ENCODE assay signal across 10 mouse cellular contexts in genomic region chr1:191808688-191809223, GRCm38 (mm10). TPM values are rescaled to one million over a fixed set of nuclear protein-coding genes. Genes with fewer than 3 reads are reported as not detected.
DNase-seq lines count a peak whose midpoint lies in the region; ATAC-seq and TF ChIP-seq lines count a peak whose summit lies in the region.
"Had no signal": no experiment of that assay in that cellular context is flagged by ENCODE, and none has a peak within 500 bp of the region (broad histone marks: within the 10 kb centered on the region; RNA-seq: fewer than 3 reads in every experiment).

No protein-coding gene starts in this region.

- DNase-seq in heart, postnatal 4 days = peak; percentile 28
- no peak for DNase-seq in heart, postnatal 36 days
- peak; percentile 60 for DNase-seq in adrenal gland, postnatal 14 days
- DNase-seq in cerebellum, adult 9-11 months = peak; percentile 95
- peak; percentile 75 to 76 for DNase-seq in left cerebral cortex, postnatal 10 days (ENCODE audit: extremely low spot score in 1 of 2, low spot score in 2 of 2)
- no peak for DNase-seq in liver, postnatal 0 days
- no peak for DNase-seq in kidney, postnatal 25 days
- DNase-seq in gastrocnemius, adult 2 months = no peak

- no peaks in the 10 kb centered on the region for H3K27me3 ChIP-seq in liver, postnatal 0 days (ENCODE audit: insufficient read depth, low read length)
- H3K27me3 ChIP-seq: Patski had no signal

- H3K36me3 ChIP-seq in liver, postnatal 0 days (replicated peaks; ENCODE audit: insufficient read depth, low read length) = no peaks in the 10 kb centered on the region

- WGBS in liver, postnatal 0 days (ENCODE audit: insufficient replicate concordance) = 77% methylated on average over 12 of the region's 12 CpGs

- H3K4me3 ChIP-seq in liver, postnatal 0 days (ENCODE audit: low read depth, low read length) = no peak overlapping the region
- H3K4me3 ChIP-seq in gastrocnemius, adult 2 months = no peak overlapping the region

- no peak for TF ChIP-seq CTCF in liver, postnatal 0 days (IDR thresholded peaks at IDR 0.05; ENCODE audit: low read depth)
- TF ChIP-seq CTCF in gastrocnemius, adult 2 months (IDR thresholded peaks at IDR 0.05) = no peak

- H3K27ac ChIP-seq in liver, postnatal 0 days (ENCODE audit: low read depth) = no peak overlapping the region
- no peak overlapping the region for H3K27ac ChIP-seq in gastrocnemius, adult 2 months
- H3K27ac ChIP-seq: liver, embryonic 14.5 days had no signal

- intact Hi-C loops in heart, postnatal 36 days (cut with DNase I) = no loop called here
- intact Hi-C loops in left cerebral cortex, postnatal 10 days (cut with DNase I) = no loop called here
- intact Hi-C loops in gastrocnemius, adult 2 months (cut with DNase I) = no loop called here

- no peaks in the 10 kb centered on the region for H3K9me3 ChIP-seq in liver, postnatal 0 days (ENCODE audit: low read length)

- H3K9ac ChIP-seq in liver, postnatal 0 days (replicated peaks) = no peak overlapping the region
- H3K9ac ChIP-seq: liver, embryonic 14.5 days had no signal

- H3K4me1 ChIP-seq in liver, postnatal 0 days (ENCODE audit: insufficient read depth) = 0 out of 2 replicates have a peak, but pooled peaks cover 2% of the 10 kb centered on the region

- TF ChIP-seq EP300 in liver, postnatal 0 days (IDR thresholded peaks at IDR 0.05; ENCODE audit: low read depth) = no peak

- ATAC-seq in liver, postnatal 0 days = no peak
- ATAC-seq: Patski had no signal

- no peak overlapping the region for H3K4me2 ChIP-seq in liver, postnatal 0 days (ENCODE audit: low read depth, low read length)

RNA-seq across cellular contexts. Expression of gene Nek2, which starts 12.5 kb away (rescaled TPM):
- 10 to 100 TPM; 29.0 to 32.1 TPM for total RNA-seq in heart, postnatal 4 days (2021)
- under 1 TPM; 0.53 to 0.70 TPM for total RNA-seq in heart, postnatal 36 days (2021)
- total RNA-seq in adrenal gland, postnatal 14 days (2021) = 9.3 and 10.0 TPM in 2 replicates
- 1 to 10 TPM; 3.6 TPM for total RNA-seq in left cerebral cortex, postnatal 10 days (2021)
- polyA plus RNA-seq in liver, postnatal 0 days (2015; fragmentation: Nextera tagmentation; extraction: Ambion mirVana) = 13.2 and 14.7 TPM in 2 replicates
- total RNA-seq in gastrocnemius, adult 2 months (2021) = under 1 TPM; 0.26 to 0.33 TPM

Comparison
In these comparisons a context has a peak if more than half of its experiments do, and no peak if none do; other contexts are left out.
1. DNase-seq: peak in heart, postnatal 4 days (single experiment), adrenal gland, postnatal 14 days (single experiment), cerebellum, adult 9-11 months (single experiment) and left cerebral cortex, postnatal 10 days (2 of 2); none in heart, postnatal 36 days (0 of 2), liver, postnatal 0 days (single experiment), kidney, postnatal 25 days (0 of 2) and gastrocnemius, adult 2 months (single experiment).